Mouse (Mus musculus) C2C12 (cell line): ENCODE results near the gene Ubox5. TPM values are rescaled to one million over a fixed set of nuclear protein-coding genes. Genes with fewer than 3 reads are reported as not detected.

Experiments used
- H3K27me3 ChIP-seq: one replicate; pipeline ENCODE4 v1.6.1; 2011; ENCODE audit not compliant: control insufficient read depth, insufficient read depth, insufficient read length
- H3K36me3 ChIP-seq: one replicate; pipeline ENCODE4 v1.6.1; 2011; ENCODE audit not compliant: control insufficient read depth, insufficient read depth
- H3K4me3 ChIP-seq: one replicate; pipeline ENCODE4 v1.5.1; 2011; ENCODE audit warnings: mild to moderate bottlenecking, control low read depth; ENCODE audit not compliant: poor library complexity, insufficient read depth, severe bottlenecking
- H3K79me2 ChIP-seq: one replicate; pipeline ENCODE4 v1.6.1; 2011; ENCODE audit not compliant: control insufficient read depth, insufficient read depth
- H3K79me3 ChIP-seq: one replicate; pipeline ENCODE4 v1.6.1; 2011; ENCODE audit warnings: low read depth, control low read depth
- H3ac ChIP-seq: one replicate; pipeline ENCODE3; 2011; ENCODE audit warnings: low read depth; ENCODE audit not compliant: control insufficient read depth, insufficient read length
- CEBPB ChIP-seq: IDR thresholded peaks from one replicate; pipeline ENCODE4 v1.6.1; 2011; ENCODE audit warnings: low read depth, mild to moderate bottlenecking, control low read depth, moderate library complexity
- CTCF ChIP-seq: IDR thresholded peaks from one replicate; pipeline ENCODE4 v1.5.1; 2011; ENCODE audit not compliant: control insufficient read depth, insufficient read depth, insufficient read length
- FOSL1 ChIP-seq: IDR thresholded peaks from one replicate; pipeline ENCODE4 v1.8.0; 2011; ENCODE audit warnings: mild to moderate bottlenecking, low read length; ENCODE audit not compliant: poor library complexity, insufficient read depth, severe bottlenecking
- MAX ChIP-seq: IDR thresholded peaks from one replicate; pipeline ENCODE4 v1.6.1; 2011; ENCODE audit warnings: mild to moderate bottlenecking, control low read depth
- MYOD1 ChIP-seq: IDR thresholded peaks from one replicate; pipeline ENCODE4 v1.6.1; 2011; ENCODE audit warnings: low read depth; ENCODE audit not compliant: control insufficient read depth, insufficient read length
- MYOG ChIP-seq: IDR thresholded peaks from one replicate; pipeline ENCODE4 v1.6.1; 2011; ENCODE audit not compliant: control insufficient read depth, insufficient read length; ENCODE audit errors: extremely low read depth
- USF1 ChIP-seq: IDR thresholded peaks from one replicate; pipeline ENCODE4 v1.6.1; 2011; ENCODE audit warnings: low read depth, mild to moderate bottlenecking, control low read depth, moderate library complexity
- polyA plus RNA-seq: library from polyadenylated mRNA; unstranded; fragments of >200 nt; fragmentation: generic; extraction: Trizol; gene quantifications from one replicate; pipeline ENCODE4 v1.2.1, GENCODE M21; 2012; ENCODE audit warnings: missing spikeins

Ubox5 gene
- polyA plus RNA-seq, 1 experiment, result 5.2 TPM

DNA sequence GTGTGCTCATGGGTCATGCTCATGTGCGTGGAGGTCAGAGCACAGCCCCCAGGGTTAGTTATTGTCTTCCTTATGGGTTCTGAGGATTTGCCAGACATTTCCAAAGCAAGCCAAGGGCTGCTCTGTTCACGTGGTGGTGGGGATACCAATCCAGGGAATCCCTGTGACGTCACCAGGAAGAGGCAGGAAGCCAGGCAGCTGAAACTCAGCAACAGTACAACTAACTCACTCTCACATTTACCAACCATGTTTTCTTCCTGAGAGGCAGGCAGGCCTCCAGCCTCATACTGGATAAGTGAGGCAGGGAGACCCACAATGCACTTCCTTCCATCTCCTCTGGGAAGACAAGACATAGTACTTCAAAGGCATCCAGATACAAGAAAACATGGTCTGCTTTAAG, 31.4 kb downstream of the Ubox5 start:
- H3K79me3 ChIP-seq, result no peaks in the 10 kb centered on the region
- no peaks in the 10 kb centered on the region for H3K27me3 ChIP-seq
- H3K79me2 ChIP-seq, result no peaks in the 10 kb centered on the region
- no peak overlapping the region for H3ac ChIP-seq
- TF ChIP-seq CTCF (no peak), USF1 (no peak)
- H3K4me3 ChIP-seq, result no peak overlapping the region
- H3K36me3 ChIP-seq, result peaks cover 57% of the 10 kb centered on the region

DNA sequence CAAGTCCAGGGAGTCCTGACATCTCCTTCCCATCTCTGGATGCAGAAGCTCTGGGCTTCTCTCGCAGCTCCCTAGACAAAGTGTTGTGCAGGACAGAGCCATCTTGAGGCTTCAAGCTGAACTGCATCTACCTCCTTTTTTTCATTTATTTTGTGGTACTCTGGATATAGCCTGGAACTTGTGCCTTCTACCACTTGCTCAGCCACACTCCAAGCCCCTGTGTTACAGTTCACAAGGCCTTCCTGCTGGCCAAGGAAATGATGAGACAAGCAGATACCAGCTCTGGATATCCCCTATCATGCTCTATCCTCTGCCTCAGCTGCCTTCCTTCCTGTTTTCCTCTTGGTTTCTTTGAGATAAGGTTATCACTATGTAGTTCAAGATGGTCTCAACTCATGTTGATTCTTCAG, 32.2 kb downstream of the Ubox5 start:
- H3K36me3 ChIP-seq, result peaks cover 50% of the 10 kb centered on the region
- no peaks in the 10 kb centered on the region for H3K79me2 ChIP-seq
- H3K27me3 ChIP-seq, result no peaks in the 10 kb centered on the region
- no peaks in the 10 kb centered on the region for H3K79me3 ChIP-seq
- no peak for TF ChIP-seq MYOD1
- TF ChIP-seq CTCF, result no peak
- TF ChIP-seq FOSL1, result no peak
- TF ChIP-seq MYOG, result no peak
- no peak for TF ChIP-seq MAX
- TF ChIP-seq USF1, result no peak
- TF ChIP-seq CEBPB, result no peak
- H3K4me3 ChIP-seq, result no peak overlapping the region
- H3ac ChIP-seq, result no peak overlapping the region

DNA sequence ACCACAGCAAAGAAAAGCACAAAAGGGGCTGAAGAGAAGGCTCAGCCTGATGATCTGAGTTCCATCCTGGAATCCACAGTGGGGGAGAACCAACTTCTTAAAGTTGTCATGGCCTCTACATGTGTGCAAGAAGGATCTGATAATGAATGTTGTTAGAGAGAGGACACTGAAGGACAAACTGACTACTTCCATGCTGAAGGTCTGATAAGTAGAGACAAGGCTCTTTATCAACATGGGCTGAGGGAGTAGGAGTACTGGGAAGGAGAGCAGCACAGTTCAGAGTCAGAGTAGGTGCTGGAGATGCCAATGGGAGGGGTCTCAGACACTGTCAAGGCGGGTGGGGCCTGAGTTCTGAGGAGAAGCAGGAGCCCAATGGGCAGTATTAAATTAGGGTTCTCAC, 34.2 kb downstream of the Ubox5 start:
- Histone ChIP-seq H3K36me3 (peaks cover 43% of the 10 kb centered on the region), H3K79me2 (no peaks in the 10 kb centered on the region), H3K79me3 (no peaks in the 10 kb centered on the region), H3K27me3 (no peaks in the 10 kb centered on the region), H3K4me3 (no peak overlapping the region), H3ac (no peak overlapping the region)
- TF ChIP-seq CEBPB (no peak), USF1 (no peak), CTCF (no peak), MYOG (no peak), MYOD1 (no peak), FOSL1 (no peak), MAX (no peak)

DNA sequence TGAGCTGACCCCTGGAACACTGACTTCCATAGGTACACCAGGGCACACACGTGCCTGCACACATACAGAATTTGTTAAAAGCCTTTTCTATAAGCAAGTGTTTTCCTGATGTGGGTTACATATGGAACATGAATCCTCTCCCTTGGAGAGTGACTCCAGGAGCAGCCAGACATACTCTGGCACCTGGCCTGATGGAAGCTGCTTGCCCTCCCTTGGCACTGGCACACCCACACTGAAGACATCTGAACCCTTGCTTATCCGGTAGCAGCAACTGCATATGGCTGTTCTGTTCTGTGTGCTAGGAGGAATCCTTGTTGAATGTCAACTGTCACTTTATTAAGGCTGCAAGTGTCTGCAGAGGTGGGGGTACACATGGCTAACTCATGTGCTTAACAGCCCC, 38.8 kb downstream of the Ubox5 start:
- TF ChIP-seq FOSL1, result no peak
- TF ChIP-seq MYOD1, result no peak
- TF ChIP-seq CTCF, result no peak
- no peak for TF ChIP-seq CEBPB
- TF ChIP-seq MAX, result no peak
- no peak overlapping the region for H3ac ChIP-seq
- H3K79me2 ChIP-seq, result no peaks in the 10 kb centered on the region
- no peak overlapping the region for H3K4me3 ChIP-seq
- H3K79me3 ChIP-seq, result no peaks in the 10 kb centered on the region
- peaks cover 27% of the 10 kb centered on the region for H3K36me3 ChIP-seq
- no peaks in the 10 kb centered on the region for H3K27me3 ChIP-seq

DNA sequence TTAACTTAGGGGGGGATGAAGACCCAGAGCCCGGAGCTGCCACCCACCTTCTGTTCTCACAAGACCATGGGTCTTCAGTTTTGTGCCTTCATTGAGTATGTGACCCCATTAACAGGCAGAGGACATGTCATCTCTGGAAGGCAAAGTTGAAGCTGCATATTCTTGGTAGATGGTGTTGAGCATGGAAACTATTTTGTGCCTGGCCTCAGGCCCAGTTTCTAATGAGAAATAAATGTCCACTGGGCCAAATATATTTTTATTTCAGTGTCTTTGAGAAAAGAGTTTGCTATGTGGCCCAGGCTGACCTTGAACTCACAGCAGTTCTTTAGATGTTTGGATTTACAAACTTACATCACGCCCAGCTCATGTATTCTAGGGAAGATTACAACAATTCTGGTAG, 40.1 kb downstream of the Ubox5 start:
- H3ac ChIP-seq, result no peak overlapping the region
- H3K4me3 ChIP-seq, result no peak overlapping the region
- H3K79me2 ChIP-seq, result no peaks in the 10 kb centered on the region
- H3K27me3 ChIP-seq, result no peaks in the 10 kb centered on the region
- H3K36me3 ChIP-seq, result peaks cover 20% of the 10 kb centered on the region
- no peaks in the 10 kb centered on the region for H3K79me3 ChIP-seq
- TF ChIP-seq USF1 (no peak), CEBPB (no peak), FOSL1 (no peak)

DNA sequence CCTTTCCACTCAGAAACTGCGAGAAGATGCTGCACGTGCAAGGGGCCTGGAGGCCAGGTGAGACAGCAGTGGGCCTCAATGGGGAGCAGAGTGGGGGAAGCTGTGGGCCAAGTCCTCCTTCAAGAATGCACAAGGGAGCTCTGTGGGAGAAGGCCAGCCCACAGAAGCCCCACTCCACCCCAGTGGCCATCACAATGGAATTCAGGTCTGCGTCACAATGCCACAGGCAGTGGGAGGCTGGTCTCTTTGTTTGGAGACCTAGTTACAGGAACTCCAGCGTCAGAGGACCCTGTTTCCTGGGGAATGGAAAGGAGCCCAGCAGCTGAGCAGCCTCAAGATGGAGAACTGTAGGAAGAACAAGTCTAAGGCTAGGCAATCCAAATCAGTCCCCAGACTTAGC, 40.7 kb downstream of the Ubox5 start:
- TF ChIP-seq USF1, result no peak
- TF ChIP-seq FOSL1, result no peak
- no peak for TF ChIP-seq MYOG
- TF ChIP-seq CTCF, result no peak
- no peak for TF ChIP-seq MAX
- TF ChIP-seq MYOD1, result no peak
- TF ChIP-seq CEBPB, result no peak
- Histone ChIP-seq H3K79me2 (no peaks in the 10 kb centered on the region), H3K36me3 (peaks cover 20% of the 10 kb centered on the region), H3K79me3 (no peaks in the 10 kb centered on the region), H3ac (no peak overlapping the region), H3K27me3 (no peaks in the 10 kb centered on the region), H3K4me3 (no peak overlapping the region)
